Mouse (Mus musculus) limb, embryonic 15.5 days (tissue): ENCODE measurements around the gene Scn1b. TPM values are rescaled to one million over a fixed set of nuclear protein-coding genes. Genes with fewer than 3 reads are reported as not detected.

Experiments
- ATAC-seq: fragments of 200-750 bp; cut with Nextera tagmentation; 2 replicates; pipeline ENCODE4 v1.8.0; 2017; ENCODE audit warnings: low read depth, moderate TSS enrichment; ENCODE audit not compliant: insufficient number of reproducible peaks, low FRiP score, low TSS enrichment
- H3K27ac ChIP-seq: fragments of 300-500 bp; sonication (generic); 2 replicates; pipeline ENCODE4 v1.5.1; 2015; ENCODE audit warnings: moderate library complexity, mild to moderate bottlenecking, inconsistent platforms
- H3K27me3 ChIP-seq: fragments of 300-500 bp; sonication (generic); 2 replicates; pipeline ENCODE4 v1.6.1; 2015; ENCODE audit warnings: inconsistent platforms
- H3K36me3 ChIP-seq: fragments of 300-500 bp; sonication (generic); 2 replicates; pipeline ENCODE4 v1.6.1; 2015; ENCODE audit warnings: inconsistent platforms
- H3K4me1 ChIP-seq: fragments of 300-500 bp; sonication (generic); 2 replicates; pipeline ENCODE4 v1.6.1; 2015; ENCODE audit warnings: inconsistent platforms
- H3K4me2 ChIP-seq: fragments of 300-500 bp; sonication (generic); 2 replicates; pipeline ENCODE4 v1.6.1; 2015; ENCODE audit warnings: mild to moderate bottlenecking, inconsistent platforms
- H3K4me3 ChIP-seq: fragments of 300-500 bp; sonication (generic); 2 replicates; pipeline ENCODE4 v1.5.1; 2015; ENCODE audit warnings: mild to moderate bottlenecking, inconsistent platforms
- H3K9ac ChIP-seq: fragments of 300-500 bp; sonication (generic); 2 replicates; pipeline ENCODE4 v1.6.1; 2015; ENCODE audit warnings: inconsistent platforms
- H3K9me3 ChIP-seq: fragments of 300-500 bp; sonication (generic); 2 replicates; pipeline ENCODE4 v1.6.1; 2016; ENCODE audit warnings: inconsistent platforms
- WGBS: fragments of 180-500 bp; shearing (Covaris S2); methylation state at CpG from one replicate; pipeline ENCODE4 v1.1.7; 2015; 5-methylcytosine and 5-hydroxymethylcytosine counted together
- polyA plus RNA-seq: library from polyadenylated mRNA; unstranded; fragments of >200 nt; fragmentation: Nextera tagmentation; extraction: Ambion mirVana; gene quantifications from 2 replicates; pipeline ENCODE4 v1.2.1, GENCODE M21; 2015

Gene Scn1b
- polyA plus RNA-seq, 1 experiment from 2014 or later, result 5.7 TPM

- no peak overlapping the region for H3K4me2 ChIP-seq
- H3K27ac ChIP-seq, result no peak overlapping the region
- peaks cover 17% of the 10 kb centered on the region for H3K4me1 ChIP-seq
- no peak overlapping the region for H3K9ac ChIP-seq
- ATAC-seq, result no peak
- peaks cover 10% of the 10 kb centered on the region for H3K36me3 ChIP-seq
- 80% methylated on average over 5 of the region's 5 CpGs for WGBS
- H3K9me3 ChIP-seq, result no peaks in the 10 kb centered on the region
- H3K4me3 ChIP-seq, result no peak overlapping the region
- peaks cover 31% of the 10 kb centered on the region for H3K27me3 ChIP-seq
Observed at GRCm38 (mm10) chr7:31124381-31124780, 2.4 kb downstream of the Scn1b start.

GRCm38 (mm10) chr7:31123697-31124096, 3.1 kb downstream of the Scn1b start:
- WGBS, result 76% methylated on average over 3 of the region's 3 CpGs
- ATAC-seq, result no peak

DNA sequence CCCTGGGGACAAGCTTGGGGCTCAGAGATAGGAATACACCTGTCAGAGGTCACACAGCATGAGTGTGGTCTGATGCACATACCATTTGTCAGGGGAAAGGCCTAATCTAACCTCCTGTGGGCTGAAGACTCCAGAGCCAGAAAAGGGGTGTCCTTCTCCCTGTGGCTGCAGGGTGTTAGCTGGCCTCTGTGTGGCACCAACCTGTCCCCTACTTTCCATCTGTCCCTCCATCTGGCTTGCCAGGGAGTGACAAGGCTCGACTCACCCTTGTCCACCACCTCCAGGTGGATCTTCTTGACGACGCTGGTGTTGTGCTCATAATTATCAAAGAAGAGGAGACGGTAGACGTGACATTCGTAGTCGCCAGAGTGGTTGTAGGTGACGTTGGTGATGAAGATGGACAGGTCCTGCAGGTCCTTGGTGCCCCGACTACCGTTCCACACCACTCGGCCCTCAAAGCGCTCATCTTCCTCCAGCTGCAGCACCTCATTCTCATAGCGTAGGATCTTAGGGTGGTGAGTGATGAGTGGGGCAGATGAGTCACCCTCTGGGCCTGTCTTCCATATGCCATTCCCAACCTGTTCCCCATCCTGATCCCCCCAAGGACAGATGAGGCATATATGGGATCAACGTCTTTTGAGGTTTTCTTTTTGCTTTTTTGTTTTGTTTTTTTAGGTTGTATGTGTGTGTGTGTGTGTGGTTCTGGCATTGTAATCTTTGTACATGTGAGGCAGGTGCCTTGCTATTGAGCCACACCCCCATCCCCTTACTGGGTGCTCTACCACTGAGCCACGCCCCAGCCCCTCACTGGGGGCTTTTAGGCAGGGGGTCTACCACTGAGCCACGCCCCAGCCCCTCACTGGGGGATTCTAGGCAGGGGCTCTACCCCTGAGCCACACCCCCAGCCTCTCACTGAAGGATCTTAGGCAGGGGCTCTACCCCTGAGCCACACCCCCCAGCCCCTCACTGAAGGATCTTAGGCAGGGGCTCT, 3.9 kb downstream of the Scn1b start:
- Histone ChIP-seq H3K9me3 (no peaks in the 10 kb centered on the region), H3K36me3 (no peaks in the 10 kb centered on the region), H3K27ac (no peak overlapping the region), H3K4me2 (no peak overlapping the region), H3K9ac (no peak overlapping the region), H3K27me3 (peaks cover 31% of the 10 kb centered on the region), H3K4me3 (no peak overlapping the region), H3K4me1 (peaks cover 17% of the 10 kb centered on the region)
- WGBS, result 86% methylated on average over 16 of the region's 16 CpGs
- no peak for ATAC-seq

More at GRCm38 (mm10) chr7:31123697-31124096, 3.1 kb downstream of the Scn1b start:
- Histone ChIP-seq H3K9ac (no peak overlapping the region), H3K36me3 (peaks cover 3% of the 10 kb centered on the region), H3K27ac (no peak overlapping the region), H3K4me3 (no peak overlapping the region), H3K9me3 (no peaks in the 10 kb centered on the region), H3K27me3 (peaks cover 31% of the 10 kb centered on the region), H3K4me1 (peaks cover 17% of the 10 kb centered on the region), H3K4me2 (no peak overlapping the region)

- Histone ChIP-seq H3K4me1 (peaks cover 10% of the 10 kb centered on the region), H3K27ac (no peak overlapping the region), H3K4me3 (no peak overlapping the region), H3K4me2 (no peak overlapping the region), H3K9me3 (no peaks in the 10 kb centered on the region), H3K27me3 (peaks cover 2% of the 10 kb centered on the region), H3K36me3 (no peaks in the 10 kb centered on the region), H3K9ac (no peak overlapping the region)
- ATAC-seq, result no peak
- 82% methylated on average over 5 of the region's 5 CpGs for WGBS
Observed at GRCm38 (mm10) chr7:31119556-31119955, 7.2 kb downstream of the Scn1b start.

- H3K9me3 ChIP-seq, result no peaks in the 10 kb centered on the region
- H3K4me3 ChIP-seq, result no peak overlapping the region
- H3K9ac ChIP-seq, result no peak overlapping the region
- H3K4me2 ChIP-seq, result no peak overlapping the region
- H3K27me3 ChIP-seq, result no peaks in the 10 kb centered on the region
- ATAC-seq, result no peak
- H3K36me3 ChIP-seq, result no peaks in the 10 kb centered on the region
- 65% methylated on average over 7 of the region's 7 CpGs for WGBS
- H3K27ac ChIP-seq, result no peak overlapping the region
- H3K4me1 ChIP-seq, result peaks cover 10% of the 10 kb centered on the region
Observed at GRCm38 (mm10) chr7:31118486-31118885, 8.3 kb downstream of the Scn1b start.

DNA sequence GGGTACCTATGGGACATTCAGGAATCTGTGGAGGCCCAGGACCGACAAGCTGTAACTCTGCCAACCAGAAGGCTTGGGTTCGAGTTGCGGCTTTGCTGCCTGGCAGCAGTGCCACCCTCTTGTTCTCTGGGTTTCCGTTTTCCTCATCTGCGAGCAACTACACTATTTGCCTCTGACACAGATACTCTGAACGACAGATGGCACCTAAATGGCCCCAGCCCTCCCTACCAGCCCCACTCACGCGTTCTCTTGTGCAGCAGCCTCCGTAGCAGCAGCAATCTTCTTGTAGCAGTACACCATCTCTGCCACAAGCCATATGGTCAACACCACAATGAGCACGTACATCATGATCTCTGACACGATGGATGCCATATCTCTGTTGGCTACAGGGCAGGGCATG, 9.3 kb downstream of the Scn1b start:
- WGBS, result 87% methylated on average over 11 of the region's 11 CpGs
- H3K4me3 ChIP-seq, result no peak overlapping the region
- ATAC-seq, result no peak

GRCm38 (mm10) chr7:31116721-31117145, 10.1 kb downstream of the Scn1b start:
- no peak for ATAC-seq
- Histone ChIP-seq H3K27ac (no peak overlapping the region), H3K27me3 (no peaks in the 10 kb centered on the region), H3K4me3 (no peak overlapping the region), H3K4me2 (no peak overlapping the region), H3K4me1 (peaks cover 10% of the 10 kb centered on the region), H3K9ac (no peak overlapping the region), H3K36me3 (no peaks in the 10 kb centered on the region), H3K9me3 (no peaks in the 10 kb centered on the region)
- WGBS, result 45% methylated on average over 15 of the region's 16 CpGs

More for the DNA sequence above, 9.3 kb downstream of the Scn1b start:
- Histone ChIP-seq H3K27me3 (no peaks in the 10 kb centered on the region), H3K4me2 (no peak overlapping the region), H3K27ac (no peak overlapping the region), H3K9ac (no peak overlapping the region), H3K9me3 (no peaks in the 10 kb centered on the region), H3K4me1 (peaks cover 10% of the 10 kb centered on the region), H3K36me3 (no peaks in the 10 kb centered on the region)

GRCm38 (mm10) chr7:31115587-31116043, 11.2 kb downstream of the Scn1b start:
- Histone ChIP-seq H3K4me1 (peaks cover 10% of the 10 kb centered on the region), H3K27ac (no peak overlapping the region; the same call in 1 of the 2 replicates), H3K9ac (no peak overlapping the region), H3K9me3 (no peaks in the 10 kb centered on the region), H3K36me3 (no peaks in the 10 kb centered on the region), H3K27me3 (no peaks in the 10 kb centered on the region), H3K4me3 (no peak overlapping the region), H3K4me2 (peak overlapping the region; percentile 35; the same call in 1 of the 2 replicates)
- WGBS, result 38% methylated on average over 17 of the region's 17 CpGs
- ATAC-seq, result no peak

- Histone ChIP-seq H3K4me3 (no peak within 1 kb of the TSS), H3K9me3 (no peaks in the 10 kb centered on the region), H3K27ac (no peak within 1 kb of the TSS; the same call in 1 of the 2 replicates), H3K4me2 (peak within 1 kb of the TSS; percentile 35), H3K9ac (no peak within 1 kb of the TSS), H3K36me3 (no peaks in the 10 kb centered on the region), H3K27me3 (no peaks in the 10 kb centered on the region), H3K4me1 (peaks cover 10% of the 10 kb centered on the region)
- 20% methylated on average over 15 of the region's 15 CpGs for WGBS
- no peak for ATAC-seq
Observed at GRCm38 (mm10) chr7:31115182-31115581, 11.6 kb downstream of the Scn1b start, which contains the start of gene Hpn. TSS of gene Hpn (minus strand) at chr7:31115290.

- Histone ChIP-seq H3K4me3 (no peak overlapping the region), H3K27me3 (no peaks in the 10 kb centered on the region), H3K9me3 (no peaks in the 10 kb centered on the region), H3K4me2 (peak overlapping the region; percentile 35; the same call in 1 of the 2 replicates), H3K4me1 (peaks cover 10% of the 10 kb centered on the region), H3K27ac (no peak overlapping the region), H3K9ac (no peak overlapping the region), H3K36me3 (no peaks in the 10 kb centered on the region)
- 53% methylated on average over 10 of the region's 10 CpGs for WGBS
- ATAC-seq, result no peak
Observed at GRCm38 (mm10) chr7:31114646-31115045, 12.2 kb downstream of the Scn1b start.

- ATAC-seq, result no peak
- WGBS, result 75% methylated on average over 6 of the region's 6 CpGs
- no peaks in the 10 kb centered on the region for H3K27me3 ChIP-seq
- no peak overlapping the region for H3K4me2 ChIP-seq
- H3K4me1 ChIP-seq, result peaks cover 10% of the 10 kb centered on the region
- H3K9ac ChIP-seq, result no peak overlapping the region
- no peak overlapping the region for H3K27ac ChIP-seq
- no peak overlapping the region for H3K4me3 ChIP-seq
- H3K36me3 ChIP-seq, result no peaks in the 10 kb centered on the region
- no peaks in the 10 kb centered on the region for H3K9me3 ChIP-seq
Observed at GRCm38 (mm10) chr7:31113800-31114199, 13.0 kb downstream of the Scn1b start.

DNA sequence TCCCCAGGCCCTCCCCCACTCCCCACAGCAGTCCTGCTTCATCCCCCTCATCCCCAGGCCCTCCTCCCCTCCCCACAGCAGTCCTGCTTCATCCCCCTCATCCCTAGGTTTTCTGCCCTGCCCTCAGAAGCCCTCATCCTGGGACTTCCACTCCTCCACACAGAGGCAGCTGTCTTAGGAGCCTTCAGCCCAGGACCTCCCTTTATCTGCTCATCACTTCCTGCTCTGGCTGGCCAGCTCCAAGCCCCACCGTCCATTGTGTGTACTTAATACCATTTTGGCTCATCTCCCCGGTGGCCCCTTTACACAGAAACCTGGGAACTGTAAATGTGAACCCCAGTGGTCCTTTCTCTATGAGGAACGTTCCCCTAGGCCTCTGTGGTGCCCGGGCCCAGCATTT, 14.8 kb downstream of the Scn1b start:
- Histone ChIP-seq H3K27ac (no peak overlapping the region), H3K4me1 (peaks cover 10% of the 10 kb centered on the region), H3K27me3 (no peaks in the 10 kb centered on the region), H3K4me3 (no peak overlapping the region), H3K9ac (no peak overlapping the region), H3K36me3 (no peaks in the 10 kb centered on the region), H3K4me2 (no peak overlapping the region), H3K9me3 (no peaks in the 10 kb centered on the region)
- WGBS, result 56% methylated on average over 4 of the region's 4 CpGs
- ATAC-seq, result no peak
